Mouse (Mus musculus) liver, embryonic 14.5 days (tissue): Measurements from ENCODE around the gene Aifm2. TPM values are rescaled to one million over a fixed set of nuclear protein-coding genes. Genes with fewer than 3 reads are reported as not detected.

ENCODE experiments used
- ATAC-seq: fragments of 200-750 bp; cut with Nextera tagmentation; 2 replicates; pipeline ENCODE4 v1.8.0; 2017; ENCODE audit warnings: moderate number of reproducible peaks, mild to moderate bottlenecking, moderate library complexity; ENCODE audit not compliant: insufficient read depth
- DNase-seq, 3 experiments: peaks; one replicate each; pipeline ENCODE4 v3.0.0-alpha.2; 2012 to 2013; ENCODE audit warnings: low read depth in 3 of 3, low spot score in 3 of 3
- H3K27ac ChIP-seq: fragments of 300-500 bp; sonication (generic); 2 replicates; pipeline ENCODE4 v1.5.1; 2014; ENCODE audit warnings: moderate library complexity, mild to moderate bottlenecking, control low read depth, inconsistent platforms
- H3K27me3 ChIP-seq: fragments of 300-500 bp; sonication (generic); 2 replicates; pipeline ENCODE4 v1.6.1; 2014; ENCODE audit warnings: mild to moderate bottlenecking, low read length, moderate library complexity; ENCODE audit not compliant: control insufficient read depth, insufficient read depth
- H3K36me3 ChIP-seq: fragments of 300-500 bp; sonication (generic); replicated peaks from 2 replicates; pipeline ENCODE4 v1.6.1; 2014; ENCODE audit warnings: low read depth; ENCODE audit not compliant: control insufficient read depth, insufficient read depth
- H3K4me1 ChIP-seq, 2 experiments: fragments of 200-500 bp in 1 of 2; fragments of 300-500 bp in 1 of 2; sonication (generic) in 1 of 2; replicated peaks; 2 replicates each; pipeline ENCODE4 v1.6.1; 2012 to 2014; ENCODE audit warnings: antibody characterized with exemption in 1 of 2, inconsistent platforms in 1 of 2, low read length in 1 of 2; ENCODE audit not compliant: control insufficient read depth in 2 of 2, insufficient read depth in 2 of 2
- H3K4me2 ChIP-seq: fragments of 300-500 bp; sonication (generic); 2 replicates; pipeline ENCODE4 v1.6.1; 2014; ENCODE audit warnings: low read depth, mild to moderate bottlenecking, control low read depth, moderate library complexity
- H3K4me3 ChIP-seq, 2 experiments: fragments of 200-500 bp in 1 of 2; fragments of 300-500 bp in 1 of 2; sonication (generic) in 1 of 2; 2 replicates each; pipeline ENCODE4 v1.5.1; 2012 to 2014; ENCODE audit warnings: low read depth in 2 of 2, low read length in 2 of 2, mild to moderate bottlenecking in 2 of 2, control low read depth in 1 of 2, inconsistent platforms in 1 of 2, moderate library complexity in 1 of 2; ENCODE audit not compliant: insufficient read depth in 1 of 2
- H3K9ac ChIP-seq: fragments of 300-500 bp; sonication (generic); replicated peaks from 2 replicates; pipeline ENCODE4 v1.6.1; 2014; ENCODE audit warnings: mild to moderate bottlenecking, control low read depth, moderate library complexity
- H3K9me3 ChIP-seq: fragments of 300-500 bp; sonication (generic); 2 replicates; pipeline ENCODE4 v1.6.1; 2016; ENCODE audit warnings: low read length, mixed read lengths; ENCODE audit not compliant: control insufficient read depth
- CTCF ChIP-seq: IDR thresholded peaks from 2 replicates; pipeline ENCODE4 v1.5.1; 2016; ENCODE audit warnings: antibody characterized with exemption, low read depth, control low read depth
- EP300 ChIP-seq: IDR thresholded peaks from 2 replicates; pipeline ENCODE4 v1.6.1; 2016; ENCODE audit warnings: antibody characterized with exemption, low read depth
- WGBS: fragments of 180-500 bp; shearing (Covaris S2); extraction: QIAGEN DNeasy Blood & Tissue Kit; methylation state at CpG from one replicate; pipeline ENCODE4 v1.1.7; 2014; ENCODE audit not compliant: insufficient replicate concordance; 5-methylcytosine and 5-hydroxymethylcytosine counted together
- polyA plus RNA-seq, 2 experiments: library from polyadenylated mRNA; depleted of rRNA in 1 of 2; stranded (reverse) in 1 of 2; unstranded in 1 of 2; fragments of >200 nt; fragmentation: Nextera tagmentation in 1 of 2; extraction: Ambion mirVana in 1 of 2; gene quantifications; 2 replicates each; pipeline versions ENCODE4 v1.2.1 to v1.2.3; 2012 to 2014

Gene Aifm2
- polyA plus RNA-seq, 2 experiments: 2.1 to 2.7 TPM

DNA sequence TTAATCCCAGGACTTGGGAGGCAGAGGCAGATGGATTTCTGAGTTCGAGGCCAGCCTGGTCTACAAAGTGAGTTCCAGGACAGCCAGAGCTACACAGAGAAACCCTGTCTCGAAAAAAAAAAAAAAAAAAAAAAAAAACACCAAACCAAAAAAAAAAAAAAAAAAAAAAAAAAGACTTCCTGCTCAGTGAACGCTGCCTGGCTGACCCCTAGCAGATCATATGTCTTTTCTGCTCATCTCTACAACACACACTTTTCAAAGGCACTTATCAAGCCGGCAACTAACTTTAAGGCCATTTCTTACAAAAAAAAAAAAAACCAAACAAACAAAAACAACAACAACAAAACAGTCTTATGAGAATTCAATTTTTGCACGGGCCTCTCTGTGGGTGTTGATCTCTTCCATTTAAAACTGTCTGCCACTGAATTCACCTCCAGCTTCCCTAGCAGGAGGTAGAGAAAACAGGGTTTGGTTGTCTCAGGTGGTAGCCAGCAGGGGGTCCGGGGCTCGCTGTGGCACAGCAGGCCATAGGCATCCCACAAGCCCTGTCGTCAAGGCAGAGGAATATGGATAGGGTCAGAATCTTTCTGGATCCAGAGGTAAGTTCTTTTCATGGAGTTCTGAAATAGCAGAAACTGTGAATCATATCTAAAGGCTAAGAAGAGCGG is 66.5 kb downstream of the Aifm2 start:
- peaks cover 31% of the 10 kb centered on the region for H3K27me3 ChIP-seq
- H3K9ac ChIP-seq: no peak overlapping the region
- WGBS: 36% methylated on average over 8 of the region's 9 CpGs

DNA sequence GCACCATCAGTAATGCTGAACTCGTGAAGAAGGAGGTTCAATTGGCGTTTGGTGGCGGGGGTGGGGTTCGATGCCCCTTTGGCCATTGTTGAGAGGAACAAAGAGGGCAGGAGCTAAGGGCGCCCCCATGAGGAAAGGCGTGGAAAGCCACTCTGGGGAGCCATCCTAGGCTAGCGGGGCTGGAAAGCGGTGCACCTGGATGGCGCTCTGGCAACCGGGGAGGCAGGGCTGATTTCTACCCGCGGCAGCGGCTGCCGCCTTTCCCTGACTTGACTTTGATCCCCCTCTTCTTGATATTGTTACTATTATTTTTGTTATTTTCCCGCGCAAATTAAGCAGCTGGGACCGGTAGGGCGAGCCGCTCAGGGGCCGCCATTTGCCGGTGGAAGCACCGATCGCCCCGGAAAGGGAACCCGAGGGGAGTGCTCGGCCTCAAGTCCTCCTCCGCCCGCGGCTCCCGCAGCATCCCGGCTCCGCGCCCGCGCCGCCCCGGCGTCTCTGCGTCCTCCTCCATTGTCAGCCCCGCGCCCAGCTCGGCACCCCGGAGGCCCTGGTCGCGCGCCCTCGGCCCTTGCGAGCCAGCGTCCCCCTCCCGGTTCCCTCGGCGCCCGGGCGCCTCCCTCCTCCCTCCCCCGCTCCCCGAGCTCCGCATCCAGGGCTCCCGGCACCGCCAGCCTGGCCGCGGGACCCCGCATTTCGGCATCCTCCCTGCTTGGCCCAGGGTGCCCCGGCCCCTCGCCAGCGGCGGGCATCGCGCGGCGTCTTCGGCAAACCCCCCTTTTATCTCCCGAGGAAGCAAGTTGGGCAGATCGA is 67.9 kb downstream of the Aifm2 start:
- Histone ChIP-seq H3K4me3 (peak overlapping the region; percentile 39 to 57), H3K4me1 (peaks cover 0 to 5% of the 10 kb centered on the region in 2 experiments; a peak in 1 of 4 replicates), H3K4me2 (peak overlapping the region; percentile 61), H3K9me3 (no peaks in the 10 kb centered on the region), H3K9ac (peak overlapping the region; percentile 18; the same call in 1 of the 2 replicates), H3K27ac (no peak overlapping the region), H3K27me3 (peaks cover 31% of the 10 kb centered on the region), H3K36me3 (no peaks in the 10 kb centered on the region)
- DNase-seq (no peak), ATAC-seq (no peak)
- WGBS: under 1% methylated on average over 65 of the region's 74 CpGs
- TF ChIP-seq CTCF (peak; percentile 51), EP300 (no peak)

More for the DNA sequence above, 66.5 kb downstream of the Aifm2 start:
- TF ChIP-seq EP300 (no peak), CTCF (no peak)
- ATAC-seq (no peak), DNase-seq (no peak)
- no peak overlapping the region for H3K4me2 ChIP-seq
- H3K27ac ChIP-seq: no peak overlapping the region
- no peaks in the 10 kb centered on the region for H3K9me3 ChIP-seq
- no peak overlapping the region for H3K4me3 ChIP-seq
- H3K36me3 ChIP-seq: no peaks in the 10 kb centered on the region
- no peaks in the 10 kb centered on the region for H3K4me1 ChIP-seq

DNA sequence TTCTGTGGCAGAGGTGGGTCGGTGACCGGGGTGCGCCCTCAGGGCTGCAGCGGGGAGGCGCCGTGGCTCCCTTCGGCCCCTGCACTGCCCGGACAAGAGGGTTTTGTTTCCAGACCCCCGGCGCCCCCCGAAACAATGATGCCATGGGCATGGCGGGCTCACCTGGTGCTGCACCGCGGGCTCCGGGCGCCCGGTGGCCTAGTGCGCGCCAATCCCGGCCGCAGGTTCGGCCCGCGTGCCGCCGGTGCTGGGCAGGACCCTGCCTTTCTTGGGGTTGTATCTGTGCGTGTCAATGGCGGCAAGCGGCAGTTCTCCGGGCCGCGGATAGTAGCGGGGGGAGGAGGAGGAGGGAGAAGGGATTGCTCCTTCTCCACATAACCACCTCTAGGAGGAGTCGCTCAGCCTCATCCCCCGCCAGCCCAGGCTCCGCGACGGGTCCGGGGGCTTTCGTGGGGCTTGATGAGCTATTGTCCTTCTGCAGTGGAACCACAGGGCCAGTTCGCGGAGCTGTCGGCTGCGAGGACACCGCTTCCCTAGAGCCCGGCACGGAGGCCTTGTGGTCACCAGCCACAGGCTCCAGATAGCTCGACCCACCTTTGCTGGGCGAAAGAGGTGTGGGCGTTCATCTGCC is 68.7 kb downstream of the Aifm2 start, which contains the start of gene H2afy2:
Gene H2afy2, minus strand, starts transcription at position 527 of the 631 bp plus-strand sequence.
- TF ChIP-seq EP300: no peak
- no peak; the same call in 1 of the 2 replicates for TF ChIP-seq CTCF
- no peak within 1 kb of the TSS for H3K27ac ChIP-seq
- peak within 1 kb of the TSS; percentile 39 to 57 for H3K4me3 ChIP-seq
- ATAC-seq: no peak
- WGBS: under 1% methylated on average over 50 of the region's 50 CpGs
- no peaks in the 10 kb centered on the region for H3K36me3 ChIP-seq
- H3K27me3 ChIP-seq: peaks cover 31% of the 10 kb centered on the region
- peak within 1 kb of the TSS; percentile 18; the same call in 1 of the 2 replicates for H3K9ac ChIP-seq
- peaks cover 0 to 5% of the 10 kb centered on the region in 2 experiments; a peak in 1 of 4 replicates for H3K4me1 ChIP-seq
- no peaks in the 10 kb centered on the region for H3K9me3 ChIP-seq
- H3K4me2 ChIP-seq: peak within 1 kb of the TSS; percentile 61
- no peak for DNase-seq

DNA sequence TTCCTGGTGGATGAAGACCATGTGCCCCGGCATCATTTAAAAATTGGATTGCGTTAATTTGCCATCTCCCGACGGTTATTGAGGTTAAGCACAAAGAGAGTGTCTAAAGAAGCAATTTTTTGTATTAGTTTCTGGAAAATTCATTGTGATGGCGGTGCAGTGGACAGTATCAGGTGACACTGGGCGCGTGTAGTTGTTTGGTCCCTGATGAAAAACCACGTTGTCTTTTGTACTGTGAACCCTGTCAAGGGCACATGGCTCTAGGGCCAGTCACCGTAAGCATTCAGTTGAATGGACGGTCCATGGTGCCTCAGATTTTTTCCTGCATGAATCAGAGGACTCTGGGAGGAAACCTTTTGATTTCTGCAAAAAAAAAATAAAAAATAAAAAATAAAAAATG is 69.4 kb downstream of the Aifm2 start:
- Histone ChIP-seq H3K9ac (no peak overlapping the region), H3K4me2 (no peak overlapping the region), H3K27ac (no peak overlapping the region), H3K36me3 (no peaks in the 10 kb centered on the region), H3K27me3 (peaks cover 31% of the 10 kb centered on the region), H3K4me1 (peaks cover 0 to 5% of the 10 kb centered on the region in 2 experiments; a peak in 1 of 4 replicates), H3K4me3 (no peak overlapping the region), H3K9me3 (no peaks in the 10 kb centered on the region)
- ATAC-seq (no peak), DNase-seq (no peak)
- WGBS: 32% methylated on average over 10 of the region's 10 CpGs
- TF ChIP-seq CTCF: no peak
- TF ChIP-seq EP300: no peak
